Mouse (Mus musculus): ENCODE data around the gene Gal3st1.

DNA sequence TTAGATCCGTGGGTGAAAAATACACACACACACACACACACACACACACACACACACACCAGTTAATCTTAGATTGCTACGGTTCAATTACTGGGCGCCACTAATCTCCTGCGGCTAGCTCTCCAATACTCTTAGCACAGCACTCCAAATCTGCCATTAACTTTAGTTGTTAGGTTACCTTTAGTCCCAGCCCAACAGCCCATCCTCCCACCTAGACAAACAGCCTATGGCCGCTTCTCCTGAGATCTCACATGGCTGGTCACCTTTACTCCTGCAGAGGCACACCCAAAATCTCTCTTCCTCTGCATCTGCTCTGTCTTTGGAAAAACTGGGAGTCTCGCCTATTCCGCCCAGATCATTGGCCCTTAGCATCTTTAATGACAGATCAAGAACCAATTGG lies 42.1 kb upstream of the Gal3st1 start:
- TF ChIP-seq POLR2A (IDR thresholded peaks at IDR 0.05; ENCODE audit: insufficient read depth, low read length) (no peak), CTCF (IDR thresholded peaks at IDR 0.05; ENCODE audit: low read depth, low read length) (no peak)
